Mouse (Mus musculus) retina, adult 2 months (tissue): ENCODE measurements around the gene Capn5.

ENCODE experiments used
- DNase-seq: peaks from one replicate; pipeline ENCODE4 v3.0.0-alpha.2; 2012; ENCODE audit warnings: low read depth, low spot score

Capn5 gene

DNA sequence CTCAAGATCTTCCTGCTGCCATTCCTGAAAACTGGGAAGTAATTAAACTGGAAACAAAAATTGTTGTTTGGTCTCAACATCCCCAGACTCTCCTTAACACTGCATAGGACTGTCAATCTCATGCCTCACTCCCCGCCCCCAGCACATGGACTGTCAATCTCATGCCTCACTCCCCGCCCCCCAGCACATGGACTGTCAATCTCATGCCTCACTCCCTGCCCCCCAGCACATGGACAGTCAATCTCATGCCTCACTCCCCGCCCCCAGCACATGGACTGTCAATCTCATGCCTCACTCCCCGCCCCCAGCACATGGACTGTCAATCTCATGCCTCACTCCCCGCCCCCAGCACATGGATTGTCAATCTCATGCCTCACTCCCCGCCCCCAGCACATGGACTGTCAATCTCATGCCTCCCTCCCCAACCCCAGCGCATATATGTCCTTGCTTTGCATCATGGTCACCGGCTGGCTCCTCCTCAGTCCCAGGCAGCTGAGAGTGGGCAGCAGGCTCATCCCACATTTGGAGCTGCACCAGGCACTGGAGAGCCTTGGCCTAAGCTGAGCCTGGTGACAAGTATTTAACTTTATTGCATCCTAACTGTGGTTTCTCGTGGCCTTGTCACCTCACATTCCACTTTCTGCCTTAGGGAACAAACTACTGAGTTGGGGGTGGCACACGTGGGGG, 29.2 kb downstream of the Capn5 start:
- no peak for DNase-seq

GRCm38 (mm10) chr7:98147766-98148165, 30.3 kb downstream of the Capn5 start:
- DNase-seq: no peak

- DNase-seq: no peak
Observed at GRCm38 (mm10) chr7:98146447-98146845, 31.6 kb downstream of the Capn5 start.

GRCm38 (mm10) chr7:98145842-98146446, 32.1 kb downstream of the Capn5 start:
- no peak for DNase-seq

- no peak for DNase-seq
Observed at GRCm38 (mm10) chr7:98145402-98145801, 32.7 kb downstream of the Capn5 start, which contains the start of gene Omp. Gene Omp, minus strand, starts transcription at chr7:98145502.

DNA sequence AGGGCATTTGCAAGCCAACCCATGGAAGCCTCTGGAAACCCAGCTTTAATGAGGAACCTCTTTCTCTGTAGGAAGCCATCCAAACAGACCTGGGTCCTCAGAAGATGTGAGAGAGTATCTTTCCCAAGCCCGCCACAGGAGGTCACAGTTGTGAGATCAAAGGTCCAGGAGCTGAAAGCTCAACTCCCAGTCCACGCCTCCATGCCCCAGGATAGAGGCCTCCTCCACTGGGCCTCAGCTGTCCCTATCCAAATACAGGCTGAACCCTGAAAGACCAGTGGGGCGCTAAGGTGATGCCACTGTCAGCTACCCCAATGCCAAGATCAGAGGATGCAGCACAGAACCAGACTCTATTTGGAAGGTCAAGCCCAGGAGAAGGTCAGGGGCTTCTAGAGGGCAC, 35.4 kb downstream of the Capn5 start:
- no peak for DNase-seq

- no peak for DNase-seq
Observed at GRCm38 (mm10) chr7:98142247-98142646, 35.8 kb downstream of the Capn5 start.

DNA sequence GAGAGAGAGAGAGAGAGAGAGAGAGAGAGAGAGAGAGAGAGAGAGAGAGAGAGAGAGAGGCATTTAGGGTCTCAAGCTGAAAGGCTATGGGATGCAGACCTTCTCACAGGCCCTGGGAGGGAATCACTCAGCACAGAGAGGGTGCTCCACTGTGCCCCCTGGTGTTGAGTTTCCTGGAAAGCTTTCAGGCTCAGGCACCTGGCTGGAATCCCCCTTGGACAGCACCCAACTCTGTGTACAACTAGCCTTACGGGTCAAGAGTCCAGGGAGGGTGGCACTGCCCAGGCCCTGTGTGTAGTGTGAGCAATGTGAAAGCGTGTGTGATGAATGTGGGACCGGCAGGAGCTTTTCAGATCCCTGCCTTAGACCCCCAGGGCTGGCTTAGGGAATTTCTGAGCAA, 36.9 kb downstream of the Capn5 start:
- no peak for DNase-seq

DNA sequence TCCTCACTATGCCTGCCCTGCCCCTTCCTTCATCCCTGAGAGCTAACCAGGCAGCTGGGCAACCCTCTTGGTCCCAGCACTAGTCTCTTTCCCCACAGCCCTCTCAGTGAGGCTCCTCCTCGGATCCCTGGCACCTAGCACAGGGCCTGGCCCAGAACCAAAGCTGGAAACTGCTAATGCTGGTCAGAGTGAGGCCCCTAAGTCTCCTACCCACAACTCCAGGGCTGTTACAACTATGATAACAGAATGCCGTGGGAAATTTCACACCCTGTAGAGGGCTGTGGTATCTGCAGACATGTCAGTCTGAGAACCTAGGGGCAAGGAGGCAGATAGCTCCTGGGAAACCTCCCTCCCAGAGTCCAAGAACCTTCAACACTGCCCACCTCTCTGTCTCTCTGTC, 37.5 kb downstream of the Capn5 start:
- DNase-seq: no peak

DNA sequence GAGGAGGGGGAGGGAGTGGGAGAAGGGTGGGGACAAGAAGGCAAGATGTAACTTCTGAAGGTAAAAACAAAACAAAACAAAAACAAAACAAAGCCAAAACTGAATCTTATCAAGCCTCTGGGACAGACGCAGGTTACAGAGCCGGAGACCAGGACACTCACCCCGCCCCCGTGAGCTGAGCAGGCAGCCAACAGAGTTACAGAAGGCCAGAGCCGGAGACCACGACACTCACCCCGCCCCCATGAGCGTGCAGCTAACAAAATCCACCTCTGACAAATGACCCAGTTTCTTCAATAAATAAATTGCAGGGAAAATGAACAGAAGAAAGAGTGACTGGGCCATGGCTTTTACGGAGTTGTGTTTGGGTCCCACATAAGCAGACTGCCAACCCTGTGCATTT, 38.9 kb downstream of the Capn5 start:
- DNase-seq: no peak

GRCm38 (mm10) chr7:98137995-98138394, 40.1 kb downstream of the Capn5 start:
- no peak for DNase-seq

DNA sequence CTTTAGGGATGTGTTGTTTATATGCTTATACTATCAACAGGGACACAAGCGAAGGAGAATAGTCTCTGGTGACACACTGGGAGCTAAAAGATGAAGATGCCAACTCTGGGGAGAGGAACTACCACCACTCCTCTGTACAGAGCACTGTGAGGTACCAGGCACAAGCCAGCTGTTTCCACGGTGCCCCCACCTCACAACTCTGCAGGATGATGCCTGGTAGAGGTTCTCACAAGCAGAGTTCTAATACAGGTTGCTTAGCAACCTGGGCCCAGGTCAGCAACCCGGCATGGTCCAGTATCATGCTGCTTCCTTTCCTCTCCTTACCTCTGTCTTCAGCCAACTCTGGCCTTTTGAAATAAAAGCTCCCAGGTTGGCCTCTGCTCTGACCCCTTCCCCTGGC, 40.5 kb downstream of the Capn5 start:
- DNase-seq: no peak

GRCm38 (mm10) chr7:98131751-98132150, 46.3 kb downstream of the Capn5 start:
- DNase-seq: no peak

DNA sequence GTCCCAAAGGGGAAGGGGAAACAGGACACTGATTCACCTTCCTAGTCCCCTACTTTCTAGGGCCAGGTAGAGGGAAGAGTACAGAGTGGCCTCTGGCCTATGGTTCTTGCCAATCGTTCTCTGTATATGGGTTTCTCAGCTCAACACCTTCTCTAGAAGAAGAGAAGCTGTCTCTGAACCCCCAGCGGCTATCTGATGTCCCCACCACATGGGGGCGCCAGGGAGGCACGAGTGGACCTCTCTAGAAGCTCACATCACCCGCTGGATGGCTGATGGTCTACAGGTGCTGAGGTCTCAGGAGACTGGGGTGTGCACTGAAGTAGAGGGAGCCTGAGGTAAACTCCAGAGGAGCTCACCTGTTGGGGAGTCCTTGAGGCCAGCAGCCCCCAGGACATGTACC, 52.6 kb downstream of the Capn5 start:
- no peak for DNase-seq

GRCm38 (mm10) chr7:98124701-98125100, 53.4 kb downstream of the Capn5 start:
- no peak for DNase-seq

DNA sequence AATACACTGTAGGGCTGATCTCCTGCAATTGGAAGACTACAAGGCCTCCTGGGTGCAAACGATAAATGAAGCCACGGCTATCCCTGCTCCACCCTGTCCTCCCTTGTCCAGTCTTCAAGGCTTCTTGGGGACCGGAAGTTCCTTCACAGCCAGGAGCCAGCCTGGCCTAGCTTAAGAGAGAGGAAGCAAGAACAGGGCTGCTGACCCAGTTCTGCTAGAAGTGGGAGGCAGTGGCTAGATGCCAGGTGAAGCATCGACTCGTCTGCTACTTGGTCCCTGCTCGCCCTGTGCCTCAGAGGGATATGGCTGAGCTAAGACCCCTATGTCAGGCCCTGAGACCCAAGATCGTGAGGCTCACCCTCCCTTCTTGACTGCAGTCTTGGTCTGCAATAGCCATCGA, 56.4 kb downstream of the Capn5 start:
- DNase-seq: no peak

DNA sequence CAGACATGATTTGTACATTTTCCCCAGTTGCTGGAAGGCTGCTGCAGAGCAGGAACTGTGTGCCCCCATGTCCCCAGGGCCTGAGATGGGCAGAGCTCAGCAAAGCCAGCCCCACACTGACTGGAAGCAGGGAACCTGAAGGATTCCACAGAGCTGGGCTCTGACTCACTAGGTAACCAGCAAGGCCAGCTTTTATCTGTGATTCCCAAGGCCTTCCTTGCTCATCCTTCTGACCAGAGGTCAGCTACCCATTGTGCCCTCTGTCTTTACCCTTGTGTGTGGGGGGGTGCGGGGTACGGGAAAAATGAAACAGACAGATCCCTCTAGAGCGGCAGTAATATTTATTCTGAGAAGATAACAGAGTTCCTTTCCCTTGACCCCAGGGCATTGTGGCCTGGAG, 56.8 kb downstream of the Capn5 start:
- DNase-seq: no peak

DNA sequence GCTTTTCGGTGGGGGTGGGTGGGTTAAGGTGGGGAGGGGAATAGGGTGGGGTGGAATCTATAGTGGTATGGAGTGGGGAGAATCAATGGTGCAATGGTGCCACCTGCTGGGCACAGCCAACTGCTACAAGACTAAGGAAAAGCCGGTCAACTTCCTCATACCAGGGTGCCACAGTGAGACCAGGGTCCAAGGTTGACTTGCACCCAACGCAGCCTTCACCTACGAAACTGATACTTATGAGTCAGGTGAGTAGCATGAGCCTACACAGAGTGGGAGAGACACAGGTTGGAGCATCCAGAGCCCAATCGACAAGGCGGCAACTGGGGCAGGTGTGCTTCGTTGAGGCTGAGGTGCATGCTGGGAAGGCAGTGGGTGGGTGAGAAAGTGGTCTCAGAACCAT, 57.7 kb downstream of the Capn5 start:
- peak; percentile 47 for DNase-seq

GRCm38 (mm10) chr7:98119961-98120232, 58.2 kb downstream of the Capn5 start:
- no peak for DNase-seq

DNA sequence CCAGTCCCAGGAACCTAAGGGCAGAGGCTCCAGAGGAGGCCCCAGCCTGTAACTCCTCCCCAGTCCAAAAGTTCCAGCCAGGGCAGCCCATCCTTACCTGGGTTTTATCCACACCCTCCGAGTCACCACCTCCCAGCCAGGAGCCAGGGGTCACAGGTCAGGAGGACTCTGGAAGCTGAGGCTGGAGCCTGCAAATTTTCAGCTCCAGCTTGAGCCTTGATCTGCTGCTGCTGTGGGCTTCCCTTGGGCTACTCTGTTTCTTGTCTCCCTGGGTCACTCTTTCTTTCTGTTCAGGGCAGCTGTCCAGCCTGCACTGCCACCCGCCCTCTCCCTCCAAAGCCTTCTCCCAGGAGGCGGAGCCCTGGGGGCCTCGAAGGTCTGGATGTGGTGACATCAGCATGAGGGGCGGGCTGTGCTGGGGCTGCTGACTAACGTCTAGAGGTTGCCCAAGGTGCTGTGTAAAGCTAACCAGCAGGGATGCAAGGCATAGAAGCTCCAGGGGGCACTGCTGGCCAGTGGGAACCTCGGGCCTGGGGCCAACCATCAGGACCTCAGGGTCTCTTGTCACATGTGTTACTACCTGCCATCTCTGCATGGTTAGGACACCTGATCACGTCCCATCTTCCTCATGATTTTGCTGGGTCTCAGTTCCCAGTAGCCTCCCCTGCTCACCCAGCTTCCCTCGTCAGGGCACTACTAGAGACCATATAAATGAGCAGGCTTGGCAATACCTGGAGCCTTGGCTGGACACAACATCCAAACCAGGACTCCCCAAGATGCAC, 58.7 kb downstream of the Capn5 start, which contains the start of gene Myo7a:
Gene Myo7a (minus strand): TSS at position 346 of the 782 bp plus-strand sequence.
- no peak for DNase-seq

- no peak for DNase-seq
Observed at GRCm38 (mm10) chr7:98117012-98117660, 60.9 kb downstream of the Capn5 start.

DNA sequence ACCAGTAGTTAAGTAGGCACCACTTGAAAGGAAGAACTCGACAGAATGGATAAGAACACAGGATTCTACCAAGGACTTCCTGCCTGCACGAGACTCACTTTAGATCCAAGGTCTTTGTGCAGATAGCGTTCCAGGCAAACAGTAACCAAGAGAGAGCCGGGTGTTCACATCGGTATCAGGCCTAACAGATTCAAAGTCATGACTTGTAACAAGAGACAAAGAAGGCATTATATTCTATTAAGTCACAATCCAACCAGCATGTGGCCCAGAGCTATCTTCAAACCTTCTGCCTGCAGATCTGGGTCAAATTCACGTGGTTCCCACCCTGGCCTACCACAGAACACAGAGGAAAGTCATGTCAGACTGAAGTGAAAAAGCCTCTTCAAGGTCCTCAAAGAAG, 63.4 kb downstream of the Capn5 start:
- DNase-seq: no peak
